Mouse (Mus musculus) hindbrain, embryonic 16.5 days (tissue): ENCODE data around the gene Rab44. TPM values are rescaled to one million over a fixed set of nuclear protein-coding genes. Genes with fewer than 3 reads are reported as not detected.
A peak's percentile ranks its signal among the peaks of the same experiment; 100 is the strongest.

Source experiments
- ATAC-seq: fragments of 200-750 bp; cut with Nextera tagmentation; 2 replicates; pipeline ENCODE4 v1.8.0; 2017; ENCODE audit warnings: moderate TSS enrichment, moderate library complexity
- H3K27ac ChIP-seq: fragments of 300-500 bp; sonication (generic); 2 replicates; pipeline ENCODE4 v1.5.1; 2014; ENCODE audit warnings: low read depth, mild to moderate bottlenecking, control low read depth, low read length, moderate library complexity
- H3K27me3 ChIP-seq: fragments of 300-500 bp; sonication (generic); replicated peaks from 2 replicates; pipeline ENCODE4 v1.6.1; 2014; ENCODE audit warnings: low read length; ENCODE audit not compliant: control insufficient read depth, insufficient read depth
- H3K36me3 ChIP-seq: fragments of 300-500 bp; sonication (generic); 2 replicates; pipeline ENCODE4 v1.6.1; 2014; ENCODE audit warnings: mild to moderate bottlenecking, low read length, moderate library complexity, mixed read lengths; ENCODE audit not compliant: control insufficient read depth, insufficient read depth
- H3K4me1 ChIP-seq: fragments of 300-500 bp; sonication (generic); 2 replicates; pipeline ENCODE4 v1.6.1; 2014; ENCODE audit warnings: low read depth, low read length; ENCODE audit not compliant: control insufficient read depth, insufficient read depth
- H3K4me2 ChIP-seq: fragments of 300-500 bp; sonication (generic); 2 replicates; pipeline ENCODE4 v1.6.1; 2014; ENCODE audit warnings: mild to moderate bottlenecking, low read length, control low read depth, moderate library complexity
- H3K4me3 ChIP-seq: fragments of 300-500 bp; sonication (generic); 2 replicates; pipeline ENCODE4 v1.5.1; 2014; ENCODE audit warnings: mild to moderate bottlenecking, low read length, control low read depth, moderate library complexity
- H3K9ac ChIP-seq: fragments of 300-500 bp; sonication (generic); 2 replicates; pipeline ENCODE4 v1.6.1; 2014; ENCODE audit warnings: low read depth, mild to moderate bottlenecking, control low read depth, low read length, moderate library complexity
- H3K9me3 ChIP-seq: fragments of 300-500 bp; sonication (generic); 2 replicates; pipeline ENCODE4 v1.6.1; 2014; ENCODE audit warnings: mild to moderate bottlenecking, low read length, moderate library complexity; ENCODE audit not compliant: control insufficient read depth
- WGBS: fragments of 180-500 bp; shearing (Covaris S2); extraction: QIAGEN DNeasy Blood & Tissue Kit; methylation state at CpG from one replicate; pipeline ENCODE4 v1.1.7; 2014; 5-methylcytosine and 5-hydroxymethylcytosine counted together
- polyA plus RNA-seq: library from polyadenylated mRNA; unstranded; fragments of >200 nt; fragmentation: Nextera tagmentation; extraction: Ambion mirVana; gene quantifications from 2 replicates; pipeline ENCODE4 v1.2.1, GENCODE M21; 2015

Rab44 gene
- polyA plus RNA-seq, 1 experiment from 2014 or later = 0.06 TPM

- no peak for ATAC-seq
- Histone ChIP-seq H3K4me1 (peaks cover 3% of the 10 kb centered on the region), H3K9ac (no peak overlapping the region), H3K4me2 (no peak overlapping the region), H3K4me3 (no peak overlapping the region), H3K27me3 (no peaks in the 10 kb centered on the region), H3K27ac (no peak overlapping the region), H3K36me3 (no peaks in the 10 kb centered on the region), H3K9me3 (no peaks in the 10 kb centered on the region)
- WGBS = 89% methylated on average over 13 of the region's 13 CpGs
Measured at GRCm38 (mm10) chr17:29074085-29074484, 39.9 kb upstream of the Rab44 start.

GRCm38 (mm10) chr17:29076235-29076634 is 37.7 kb upstream of the Rab44 start:
- H3K36me3 ChIP-seq = no peaks in the 10 kb centered on the region
- WGBS = 87% methylated on average over 8 of the region's 8 CpGs
- ATAC-seq = no peak
- no peak overlapping the region for H3K27ac ChIP-seq
- no peak overlapping the region for H3K4me3 ChIP-seq
- H3K9ac ChIP-seq = no peak overlapping the region
- H3K4me2 ChIP-seq = no peak overlapping the region
- H3K4me1 ChIP-seq = peaks cover 5% of the 10 kb centered on the region
- H3K9me3 ChIP-seq = no peaks in the 10 kb centered on the region
- H3K27me3 ChIP-seq = no peaks in the 10 kb centered on the region

GRCm38 (mm10) chr17:29077786-29078509 is 36.0 kb upstream of the Rab44 start:
- peak overlapping the region; percentile 24 for H3K4me3 ChIP-seq
- H3K9me3 ChIP-seq = no peaks in the 10 kb centered on the region
- H3K27ac ChIP-seq = no peak overlapping the region
- peaks cover 13% of the 10 kb centered on the region for H3K4me1 ChIP-seq
- peak; percentile 64; the same call in 1 of the 2 replicates for ATAC-seq
- WGBS = 20% methylated on average over 14 of the region's 14 CpGs
- peak overlapping the region; percentile 31 for H3K9ac ChIP-seq
- 0 out of 2 replicates have a peak, but pooled peaks cover 3% of the 10 kb centered on the region for H3K27me3 ChIP-seq
- no peaks in the 10 kb centered on the region for H3K36me3 ChIP-seq
- H3K4me2 ChIP-seq = peak overlapping the region; percentile 53

DNA sequence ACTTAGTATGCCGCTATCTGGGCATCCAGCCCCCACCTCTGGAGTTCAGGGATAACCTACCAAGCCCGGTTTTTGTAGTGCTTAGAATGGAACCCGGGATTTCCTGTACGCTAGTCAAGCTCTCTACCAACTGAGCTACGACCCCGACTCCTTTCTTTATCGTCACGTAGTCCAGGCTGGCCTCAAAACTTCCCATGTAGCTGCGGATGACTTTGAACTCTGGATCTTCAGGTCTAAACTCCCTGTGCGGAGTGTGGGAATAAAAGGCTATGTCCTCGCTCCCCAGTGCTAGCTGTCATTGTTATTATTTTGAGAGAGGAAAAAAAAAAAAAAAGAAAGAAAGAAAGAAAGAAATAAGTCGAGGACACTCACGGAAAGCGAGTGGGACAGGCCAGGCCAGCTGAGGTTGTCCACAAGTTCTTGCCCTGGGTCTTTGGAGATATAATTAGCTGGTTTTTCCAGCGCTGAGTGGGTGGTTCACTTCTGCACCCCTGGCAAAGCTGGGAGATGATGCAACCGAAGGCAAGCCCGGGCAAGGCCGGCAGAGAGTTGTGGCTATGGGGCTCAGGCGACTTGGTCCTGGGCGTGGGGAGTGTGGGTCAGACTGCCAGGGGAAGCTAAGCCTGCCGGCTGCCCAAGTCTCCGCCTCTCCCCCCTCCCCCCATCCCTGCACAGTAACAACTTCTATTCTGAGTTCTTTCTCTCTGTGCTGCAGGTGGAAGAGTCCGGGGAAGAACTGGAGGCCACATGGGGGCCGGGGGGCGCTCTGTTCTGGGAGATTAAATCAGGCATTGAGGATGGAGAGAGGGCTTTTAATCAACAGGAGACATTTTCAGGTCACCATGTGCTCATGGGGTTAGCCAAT is 35.2 kb upstream of the Rab44 start:
- Histone ChIP-seq H3K9me3 (no peaks in the 10 kb centered on the region), H3K27me3 (0 out of 2 replicates have a peak, but pooled peaks cover 3% of the 10 kb centered on the region), H3K27ac (0 out of 2 replicates have a peak overlapping the region, but pooled peaks have one; percentile 29), H3K36me3 (no peaks in the 10 kb centered on the region), H3K4me2 (peak overlapping the region; percentile 53), H3K4me3 (peak overlapping the region; percentile 24), H3K9ac (peak overlapping the region; percentile 31; the same call in 1 of the 2 replicates), H3K4me1 (peaks cover 13% of the 10 kb centered on the region)
- 6% methylated on average over 25 of the region's 25 CpGs for WGBS
- peak; percentile 37; the same call in 1 of the 2 replicates for ATAC-seq

DNA sequence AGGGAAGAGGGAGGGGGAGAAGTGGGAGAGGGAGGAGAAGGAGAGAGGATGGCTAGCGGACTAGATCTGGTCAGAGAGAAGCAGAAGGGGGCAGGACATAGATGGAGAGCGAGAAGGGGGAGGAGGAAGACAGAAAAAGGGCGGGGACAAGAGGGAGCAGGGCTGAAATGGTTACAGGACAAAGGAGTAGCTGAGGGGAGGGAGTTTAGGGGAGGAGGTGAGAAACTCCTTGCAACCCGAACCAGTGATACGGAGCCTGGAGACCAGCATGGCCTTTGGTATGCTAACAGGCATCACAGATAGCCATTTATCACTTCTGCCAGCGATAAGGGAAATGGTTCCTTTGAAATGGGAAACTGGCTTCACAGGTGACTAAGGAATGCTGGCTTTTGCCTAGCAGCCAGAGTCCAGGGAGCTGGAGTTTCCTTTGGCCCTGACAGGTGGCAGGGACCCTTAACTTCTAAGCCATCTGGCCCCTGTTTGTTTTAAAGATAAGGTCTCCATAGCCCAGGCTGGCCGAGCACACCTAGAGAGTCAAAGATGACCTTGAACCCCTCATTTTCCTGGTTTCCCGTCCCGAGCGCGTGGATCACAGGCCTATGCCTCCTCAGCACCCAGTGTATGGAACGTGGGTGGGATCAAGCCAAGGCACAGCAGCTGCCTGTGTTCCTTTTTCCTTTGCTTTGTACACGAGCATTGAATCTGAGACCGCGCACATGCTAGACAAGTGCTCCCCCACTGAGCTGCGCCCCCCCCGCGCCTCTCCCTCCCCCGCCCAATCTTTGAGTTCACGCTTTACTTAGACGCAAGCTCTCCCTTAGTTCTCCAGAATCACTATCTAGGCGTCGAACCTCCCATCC is 33.0 kb upstream of the Rab44 start:
- no peak overlapping the region for H3K4me3 ChIP-seq
- H3K4me2 ChIP-seq = peak overlapping the region; percentile 23
- H3K4me1 ChIP-seq = peaks cover 13% of the 10 kb centered on the region
- 0 out of 2 replicates have a peak, but pooled peaks cover 3% of the 10 kb centered on the region for H3K27me3 ChIP-seq
- no peaks in the 10 kb centered on the region for H3K36me3 ChIP-seq
- ATAC-seq = no peak
- H3K9ac ChIP-seq = no peak overlapping the region
- WGBS = 5% methylated on average over 23 of the region's 23 CpGs
- no peaks in the 10 kb centered on the region for H3K9me3 ChIP-seq
- H3K27ac ChIP-seq = no peak overlapping the region

DNA sequence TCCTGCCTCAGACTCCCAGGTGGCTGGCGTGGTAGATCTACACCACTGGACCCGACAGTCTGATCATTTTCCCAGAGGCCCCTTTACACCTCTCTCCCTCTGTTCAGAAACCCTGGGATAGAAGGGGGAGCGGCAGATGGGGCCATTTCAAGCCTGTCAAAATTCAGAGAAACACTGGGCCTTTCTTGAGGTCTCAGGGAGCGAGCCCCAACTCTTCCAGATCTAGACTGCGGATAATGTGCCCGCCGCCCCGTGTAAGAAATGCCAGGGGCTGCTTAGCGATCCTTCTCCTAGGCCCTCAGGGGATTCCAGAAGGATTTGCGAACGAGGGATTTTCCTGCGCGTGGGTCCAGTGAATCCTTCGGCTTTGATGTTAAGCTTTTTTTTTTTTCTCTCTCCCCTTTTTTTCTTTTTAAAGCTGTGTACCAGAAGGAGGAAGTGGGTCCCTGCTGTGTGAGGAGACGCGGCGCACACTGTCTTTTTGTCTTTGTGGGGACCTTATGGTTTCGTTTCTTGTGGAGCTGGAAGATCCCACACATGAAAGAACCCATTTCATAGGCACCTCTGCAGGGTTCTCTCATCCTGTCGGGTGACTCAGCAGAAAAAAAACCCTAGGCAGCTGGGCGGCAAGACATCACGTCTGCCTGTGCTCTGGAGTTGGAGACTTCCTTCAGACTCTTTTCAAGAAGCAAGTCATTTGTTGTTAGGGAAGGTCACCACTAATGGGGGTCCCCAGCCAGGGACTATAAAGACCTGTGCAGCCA is 32.1 kb upstream of the Rab44 start:
- Histone ChIP-seq H3K36me3 (no peaks in the 10 kb centered on the region), H3K9ac (0 out of 2 replicates have a peak overlapping the region, but pooled peaks have one; percentile 13), H3K27ac (no peak overlapping the region), H3K4me2 (peak overlapping the region; percentile 23), H3K9me3 (no peaks in the 10 kb centered on the region), H3K4me1 (peaks cover 13% of the 10 kb centered on the region), H3K4me3 (no peak overlapping the region), H3K27me3 (0 out of 2 replicates have a peak, but pooled peaks cover 3% of the 10 kb centered on the region)
- no peak for ATAC-seq
- WGBS = 3% methylated on average over 21 of the region's 21 CpGs

- Histone ChIP-seq H3K9me3 (no peaks in the 10 kb centered on the region), H3K4me1 (peaks cover 10% of the 10 kb centered on the region), H3K27me3 (0 out of 2 replicates have a peak, but pooled peaks cover 3% of the 10 kb centered on the region), H3K9ac (no peak overlapping the region), H3K36me3 (no peaks in the 10 kb centered on the region), H3K4me3 (no peak overlapping the region), H3K27ac (no peak overlapping the region), H3K4me2 (no peak overlapping the region)
- ATAC-seq = no peak
- 90% methylated on average over 8 of the region's 8 CpGs for WGBS
Measured at GRCm38 (mm10) chr17:29083586-29083985, 30.4 kb upstream of the Rab44 start.

DNA sequence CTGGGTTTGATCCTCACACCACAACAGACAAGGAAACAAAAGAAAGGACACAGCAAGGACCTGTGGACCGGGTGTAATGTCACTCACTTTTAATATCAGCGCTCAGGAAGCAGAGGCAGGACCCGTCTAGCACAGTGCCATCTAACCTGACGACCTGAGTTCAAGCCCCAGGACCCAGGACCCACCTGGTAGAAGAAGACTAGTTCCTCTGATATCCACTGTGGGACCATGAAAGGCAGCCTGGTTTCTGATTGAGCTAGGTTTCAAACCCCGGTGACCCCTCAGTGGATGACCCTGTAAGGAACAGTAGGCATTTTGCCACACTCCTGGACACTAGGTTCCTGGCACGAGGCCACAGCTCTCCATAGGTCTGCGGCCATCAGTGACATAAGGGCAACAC is 29.3 kb upstream of the Rab44 start:
- Histone ChIP-seq H3K4me2 (no peak overlapping the region), H3K36me3 (no peaks in the 10 kb centered on the region), H3K4me1 (peaks cover 10% of the 10 kb centered on the region), H3K4me3 (no peak overlapping the region), H3K27ac (no peak overlapping the region), H3K27me3 (0 out of 2 replicates have a peak, but pooled peaks cover 3% of the 10 kb centered on the region), H3K9ac (no peak overlapping the region), H3K9me3 (no peaks in the 10 kb centered on the region)
- no peak for ATAC-seq
- 91% methylated on average over 7 of the region's 7 CpGs for WGBS
